Mouse (Mus musculus) small intestine, adult 2 months (tissue): ENCODE measurements around the gene Rhd.

Experiments used
- CTCF ChIP-seq: fragments of 200-500 bp; IDR thresholded peaks from 2 replicates; pipeline ENCODE4 v1.5.1; 2012; ENCODE audit warnings: low read depth, mild to moderate bottlenecking, control low read depth, inconsistent platforms, low read length, moderate library complexity, mixed read lengths; ENCODE audit not compliant: insufficient replicate concordance, insufficient read length; ENCODE audit errors: extremely low read depth
- POLR2A ChIP-seq: fragments of 200-500 bp; IDR thresholded peaks from 2 replicates; pipeline ENCODE4 v1.6.1; 2012; ENCODE audit warnings: low read depth, mild to moderate bottlenecking, control low read depth, inconsistent platforms, low read length, moderate library complexity

DNA sequence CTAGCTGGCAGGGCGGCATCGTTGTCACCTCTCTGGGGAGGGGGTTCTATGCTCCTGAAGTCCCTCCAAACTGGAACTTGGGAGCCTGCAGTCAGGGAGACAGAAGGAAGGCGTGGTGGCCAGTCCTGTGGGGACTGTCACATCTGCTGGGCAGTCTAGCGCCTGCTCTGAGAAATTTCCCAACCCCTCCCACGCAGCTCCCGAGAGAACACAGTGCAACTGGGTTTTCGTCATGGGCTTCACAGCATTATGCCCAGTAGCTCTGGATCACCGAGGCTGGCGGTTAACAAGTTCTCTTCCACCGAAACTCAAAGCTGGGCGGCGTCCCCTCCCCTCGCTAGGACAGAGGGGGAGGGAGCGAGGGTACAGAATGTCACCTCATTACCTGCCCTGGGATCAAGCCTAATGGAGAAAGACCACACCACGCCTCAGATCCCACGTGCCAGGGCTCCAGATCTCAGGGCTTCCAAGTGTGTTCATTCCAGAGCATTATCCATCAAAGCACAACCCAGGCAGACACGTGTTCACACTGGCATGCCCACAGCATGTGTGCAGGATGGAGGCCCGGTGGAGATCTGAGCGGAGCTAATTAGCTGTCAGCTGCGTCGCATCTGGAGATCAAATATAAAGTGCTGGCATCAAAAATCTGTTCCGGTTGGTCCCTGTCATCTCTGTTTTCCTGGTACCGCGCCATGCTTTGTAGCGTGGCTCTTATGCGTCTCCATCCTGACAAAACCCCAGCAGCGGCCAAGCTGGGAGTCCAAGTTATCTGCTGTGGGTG lies 79.6 kb downstream of the Rhd start:
- TF ChIP-seq CTCF (no peak), POLR2A (no peak)
